Mouse (Mus musculus) left cerebral cortex, adult 2 months (tissue): ENCODE data around the gene Brf1. TPM values are rescaled to one million over a fixed set of nuclear protein-coding genes. Genes with fewer than 3 reads are reported as not detected.

Source experiments
- DNase-seq, 2 experiments: peaks; one replicate each; pipeline ENCODE4 v3.0.0; 2021 to 2022; ENCODE audit warnings: low spot score in 2 of 2, mixed read lengths in 1 of 2; ENCODE audit errors: extremely low spot score in 1 of 2
- H3K27ac ChIP-seq: fragments of 200-600 bp; 2 replicates; pipeline ENCODE4 v1.8.1; 2022
- H3K4me3 ChIP-seq: fragments of 200-600 bp; 2 replicates; pipeline ENCODE4 v1.8.1; 2022
- CTCF ChIP-seq: fragments of 200-600 bp; IDR thresholded peaks from 2 replicates; pipeline ENCODE4 v1.8.1; 2022; ENCODE audit warnings: antibody characterized with exemption, mild to moderate bottlenecking, moderate library complexity
- intact Hi-C: fragments of 180-260 bp; cut with DNase I; formaldehyde crosslinking; loops from one replicate; pipeline ENCODE4 v1.15.1; 2025
- total RNA-seq, 2 experiments: library from RNA; stranded (reverse); gene quantifications; 2 replicates each; pipeline ENCODE4 v1.2.3; 2021

Gene Brf1
- total RNA-seq, 2 experiments from 2014 or later: 45.6 to 46.6 TPM

- H3K27ac ChIP-seq: peak overlapping the region; percentile 90
- TF ChIP-seq CTCF: peak; percentile 5; the same call in 1 of the 2 replicates
- peak overlapping the region; percentile 67 for H3K4me3 ChIP-seq
- peak; percentile 70 to 75 for DNase-seq
- intact Hi-C loops: loop anchor here (2.0 to 5.0 kb wide), 2 partner anchors 51 to 100 kb away; partner anchors contain the start of gene Cdca4
Observed at GRCm38 (mm10) chr12:112928401-112929241, 71.9 kb downstream of the Brf1 start.

GRCm38 (mm10) chr12:112927265-112927664 is 73.2 kb downstream of the Brf1 start:
- DNase-seq: no peak
- intact Hi-C loops: loop anchor here (5.0 kb wide), 1 partner anchor 50 kb away; no protein-coding TSS in a partner anchor
- H3K4me3 ChIP-seq: no peak overlapping the region
- H3K27ac ChIP-seq: no peak overlapping the region
- TF ChIP-seq CTCF: no peak

GRCm38 (mm10) chr12:112925950-112926349 is 74.6 kb downstream of the Brf1 start:
- no peak overlapping the region for H3K4me3 ChIP-seq
- TF ChIP-seq CTCF: peak; percentile 34
- H3K27ac ChIP-seq: no peak overlapping the region
- intact Hi-C loops: loop anchor here (5.0 kb wide), 1 partner anchor 49 kb away; no protein-coding TSS in a partner anchor
- no peak for DNase-seq

GRCm38 (mm10) chr12:112922541-112922940 is 78.0 kb downstream of the Brf1 start:
- intact Hi-C loops: no loop called here
- no peak for TF ChIP-seq CTCF
- H3K27ac ChIP-seq: no peak overlapping the region

GRCm38 (mm10) chr12:112921518-112921917 is 79.0 kb downstream of the Brf1 start:
- H3K27ac ChIP-seq: no peak overlapping the region
- intact Hi-C loops: no loop called here

More at GRCm38 (mm10) chr12:112922541-112922940, 78.0 kb downstream of the Brf1 start:
- no peak overlapping the region for H3K4me3 ChIP-seq
- no peak for DNase-seq

GRCm38 (mm10) chr12:112917906-112918305 is 82.6 kb downstream of the Brf1 start:
- TF ChIP-seq CTCF: no peak
- no peak for DNase-seq
- intact Hi-C loops: no loop called here
- H3K27ac ChIP-seq: peak overlapping the region; percentile 13
- no peak overlapping the region for H3K4me3 ChIP-seq

More at GRCm38 (mm10) chr12:112921518-112921917, 79.0 kb downstream of the Brf1 start:
- no peak overlapping the region for H3K4me3 ChIP-seq
- no peak for TF ChIP-seq CTCF
- DNase-seq: no peak

GRCm38 (mm10) chr12:112917486-112917885 is 83.0 kb downstream of the Brf1 start:
- Histone ChIP-seq H3K4me3 (no peak overlapping the region), H3K27ac (peak overlapping the region; percentile 13)
- no peak for DNase-seq
- intact Hi-C loops: no loop called here
- no peak for TF ChIP-seq CTCF

- Histone ChIP-seq H3K4me3 (no peak overlapping the region), H3K27ac (peak overlapping the region; percentile 13)
- intact Hi-C loops: no loop called here
- TF ChIP-seq CTCF: no peak
- no peak for DNase-seq
Observed at GRCm38 (mm10) chr12:112916698-112917400, 83.7 kb downstream of the Brf1 start.

GRCm38 (mm10) chr12:112915587-112915986 is 84.9 kb downstream of the Brf1 start:
- no peak overlapping the region for H3K27ac ChIP-seq

GRCm38 (mm10) chr12:112914527-112914926 is 86.0 kb downstream of the Brf1 start:
- H3K27ac ChIP-seq: no peak overlapping the region
- no peak for DNase-seq
- H3K4me3 ChIP-seq: no peak overlapping the region
- TF ChIP-seq CTCF: no peak
- intact Hi-C loops: no loop called here

More at GRCm38 (mm10) chr12:112915587-112915986, 84.9 kb downstream of the Brf1 start:
- H3K4me3 ChIP-seq: no peak overlapping the region
- intact Hi-C loops: no loop called here
- TF ChIP-seq CTCF: no peak
- no peak for DNase-seq

GRCm38 (mm10) chr12:112912951-112913745 is 87.4 kb downstream of the Brf1 start:
- H3K4me3 ChIP-seq: no peak overlapping the region
- no peak for DNase-seq
- intact Hi-C loops: no loop called here
- no peak for TF ChIP-seq CTCF
- no peak overlapping the region for H3K27ac ChIP-seq
